Mouse (Mus musculus) T-helper 17 cell (primary cell): ENCODE results near the gene Pwwp2b.

Source experiments
- in situ Hi-C, 2 experiments: fragments of 300-600 bp; cut with MboI, MseI; formaldehyde crosslinking; loops; 1 replicate in 1 of 2; 2 replicates in 1 of 2; pipeline ENCODE4 v1.15.1; 2025; ENCODE audit warnings: high pct_unique_total_duplicates in 2 of 2

Pwwp2b gene

GRCm38 (mm10) chr7:139252986-139253385 is 4.7 kb downstream of the Pwwp2b start:
- in situ Hi-C loops, result no loop called here

- in situ Hi-C loops, result no loop called here
Measured at GRCm38 (mm10) chr7:139253462-139253861, 5.2 kb downstream of the Pwwp2b start.

GRCm38 (mm10) chr7:139254626-139255025 is 6.3 kb downstream of the Pwwp2b start:
- in situ Hi-C loops, result no loop called here

GRCm38 (mm10) chr7:139257752-139258542 is 9.7 kb downstream of the Pwwp2b start:
- in situ Hi-C loops, result no loop called here

GRCm38 (mm10) chr7:139264337-139264736 is 16.1 kb downstream of the Pwwp2b start:
- in situ Hi-C loops, result no loop called here

GRCm38 (mm10) chr7:139265634-139266033 is 17.4 kb downstream of the Pwwp2b start:
- in situ Hi-C loops, result no loop called here

- in situ Hi-C loops, result no loop called here
Measured at GRCm38 (mm10) chr7:139266431-139266830, 18.1 kb downstream of the Pwwp2b start.

GRCm38 (mm10) chr7:139266886-139267870 is 18.9 kb downstream of the Pwwp2b start:
- in situ Hi-C loops, result no loop called here

- in situ Hi-C loops, result no loop called here
Measured at GRCm38 (mm10) chr7:139270738-139271137, 22.5 kb downstream of the Pwwp2b start.

- in situ Hi-C loops, result no loop called here
Measured at GRCm38 (mm10) chr7:139271871-139272270, 23.6 kb downstream of the Pwwp2b start.

- in situ Hi-C loops, result no loop called here
Measured at GRCm38 (mm10) chr7:139272639-139273396, 24.5 kb downstream of the Pwwp2b start.

GRCm38 (mm10) chr7:139273397-139273719 is 25.1 kb downstream of the Pwwp2b start:
- in situ Hi-C loops, result no loop called here

GRCm38 (mm10) chr7:139275586-139275985 is 27.3 kb downstream of the Pwwp2b start:
- in situ Hi-C loops, result no loop called here

- in situ Hi-C loops, result no loop called here
Measured at GRCm38 (mm10) chr7:139276150-139276549, 27.9 kb downstream of the Pwwp2b start.

GRCm38 (mm10) chr7:139277536-139277935 is 29.3 kb downstream of the Pwwp2b start:
- in situ Hi-C loops, result no loop called here

GRCm38 (mm10) chr7:139279571-139279970 is 31.3 kb downstream of the Pwwp2b start:
- in situ Hi-C loops, result no loop called here

GRCm38 (mm10) chr7:139280044-139280443 is 31.8 kb downstream of the Pwwp2b start:
- in situ Hi-C loops, result no loop called here

- in situ Hi-C loops, result no loop called here
Measured at GRCm38 (mm10) chr7:139281195-139281594, 32.9 kb downstream of the Pwwp2b start.

GRCm38 (mm10) chr7:139282037-139282436 is 33.8 kb downstream of the Pwwp2b start:
- in situ Hi-C loops, result no loop called here

GRCm38 (mm10) chr7:139285295-139285943 is 37.1 kb downstream of the Pwwp2b start:
- in situ Hi-C loops, result no loop called here

- in situ Hi-C loops, result no loop called here
Measured at GRCm38 (mm10) chr7:139288540-139288939, 40.3 kb downstream of the Pwwp2b start.
